Mouse (Mus musculus) midbrain, embryonic 10.5 days (tissue): ENCODE data around the gene Olfr488. TPM values are rescaled to one million over a fixed set of nuclear protein-coding genes. Genes with fewer than 3 reads are reported as not detected.
"Not testable (repeated sequence)": the region's sequence is repeated elsewhere in the genome, so short reads cannot be mapped to it uniquely, and the experiment has no call there.

Source experiments
- DNase-seq: peaks from one replicate; pipeline ENCODE4 v3.0.0-alpha.2; 2017; ENCODE audit warnings: low spot score
- H3K27ac ChIP-seq: fragments of 300-500 bp; sonication (generic); replicated peaks from 2 replicates; pipeline ENCODE4 v1.5.1; 2016; ENCODE audit warnings: mild to moderate bottlenecking
- H3K27me3 ChIP-seq: fragments of 300-500 bp; sonication (generic); 2 replicates; pipeline ENCODE4 v1.6.1; 2016; ENCODE audit warnings: low read depth, mild to moderate bottlenecking; ENCODE audit not compliant: poor library complexity, severe bottlenecking
- H3K36me3 ChIP-seq: fragments of 300-500 bp; sonication (generic); 2 replicates; pipeline ENCODE4 v1.6.1; 2016; ENCODE audit warnings: mild to moderate bottlenecking, moderate library complexity
- H3K4me1 ChIP-seq: fragments of 300-500 bp; sonication (generic); 2 replicates; pipeline ENCODE4 v1.6.1; 2016
- H3K4me3 ChIP-seq: fragments of 300-500 bp; sonication (generic); 2 replicates; pipeline ENCODE4 v1.5.1; 2016; ENCODE audit warnings: mild to moderate bottlenecking, moderate library complexity
- H3K9me3 ChIP-seq: fragments of 300-500 bp; sonication (generic); replicated peaks from 2 replicates; pipeline ENCODE4 v1.6.1; 2016; ENCODE audit warnings: mild to moderate bottlenecking
- WGBS: fragments of 180-500 bp; shearing (Covaris S2); methylation state at CpG from one replicate; pipeline ENCODE4 v1.1.7; 2016; 5-methylcytosine and 5-hydroxymethylcytosine counted together
- polyA plus RNA-seq: library from polyadenylated mRNA; unstranded; fragments of >200 nt; fragmentation: Nextera tagmentation; extraction: Ambion mirVana; gene quantifications from 2 replicates; pipeline ENCODE4 v1.2.1, GENCODE M21; 2016

Olfr488 gene
- not detected in 2 replicates for polyA plus RNA-seq

- no peaks in the 10 kb centered on the region for H3K9me3 ChIP-seq
- no peaks in the 10 kb centered on the region for H3K27me3 ChIP-seq
- no peaks in the 10 kb centered on the region for H3K4me1 ChIP-seq
- no peak within 1 kb of the TSS for H3K27ac ChIP-seq
- no peak within 1 kb of the TSS for H3K4me3 ChIP-seq
- no peak for DNase-seq
- H3K36me3 ChIP-seq: no peaks in the 10 kb centered on the region
Observed at GRCm38 (mm10) chr7:108258247-108258646, at the start of gene Olfr488. Gene Olfr488 (minus strand): TSS chr7:108258347.

GRCm38 (mm10) chr7:108288834-108289233, 30.7 kb upstream of the Olfr488 start, which contains the start of gene Olfr490:
Gene Olfr490 (minus strand): TSS chr7:108288934.
- no peaks in the 10 kb centered on the region for H3K27me3 ChIP-seq
- H3K4me1 ChIP-seq: no peaks in the 10 kb centered on the region
- no peak within 1 kb of the TSS for H3K27ac ChIP-seq
- H3K36me3 ChIP-seq: no peaks in the 10 kb centered on the region
- DNase-seq: no peak
- no peaks in the 10 kb centered on the region for H3K9me3 ChIP-seq
- H3K4me3 ChIP-seq: no peak within 1 kb of the TSS

- H3K36me3 ChIP-seq: no peaks in the 10 kb centered on the region
- no peak for DNase-seq
- no peak overlapping the region for H3K27ac ChIP-seq
- 79% methylated on average over 3 of the region's 3 CpGs for WGBS
- H3K9me3 ChIP-seq: no peaks in the 10 kb centered on the region
- H3K27me3 ChIP-seq: no peaks in the 10 kb centered on the region
- no peak overlapping the region for H3K4me3 ChIP-seq
- H3K4me1 ChIP-seq: no peaks in the 10 kb centered on the region
Observed at GRCm38 (mm10) chr7:108233551-108233950, 24.6 kb downstream of the Olfr488 start.

GRCm38 (mm10) chr7:108214536-108214935, 43.6 kb downstream of the Olfr488 start, which contains the start of gene Olfr487:
Gene Olfr487 (minus strand): TSS chr7:108214636.
- DNase-seq, H3K27me3 ChIP-seq, H3K4me3 ChIP-seq, H3K27ac ChIP-seq, H3K4me1 ChIP-seq, H3K36me3 ChIP-seq, H3K9me3 ChIP-seq: not testable (repeated sequence)

Other genes starting within 250 kb of the Olfr488 start
- gene Olfr478, start 224.4 kb downstream of the Olfr488 start, polyA plus RNA-seq: not detected in 2 replicates
- gene Olfr479, start 207.7 kb downstream of the Olfr488 start, polyA plus RNA-seq: not detected in 2 replicates
- gene Olfr480, start 191.0 kb downstream of the Olfr488 start, polyA plus RNA-seq: not detected in 2 replicates
- not detected in 2 replicates for gene Olfr481, start 178.5 kb downstream of the Olfr488 start, polyA plus RNA-seq
- gene Olfr482, start 160.8 kb downstream of the Olfr488 start, polyA plus RNA-seq: 0.05 TPM in 1 of 2 replicates, not detected in the other
- not detected in 2 replicates for gene Olfr483, start 157.5 kb downstream of the Olfr488 start, polyA plus RNA-seq
- gene Olfr484, start 130.9 kb downstream of the Olfr488 start, polyA plus RNA-seq: not detected in 2 replicates
- gene Olfr485, start 98.5 kb downstream of the Olfr488 start, polyA plus RNA-seq: not detected in 2 replicates
- not detected in 2 replicates for gene Olfr486, start 85.6 kb downstream of the Olfr488 start, polyA plus RNA-seq
- not detected in 2 replicates for gene Olfr487, start 43.7 kb downstream of the Olfr488 start, polyA plus RNA-seq
- not detected in 2 replicates for gene Olfr490, start 30.6 kb upstream of the Olfr488 start, polyA plus RNA-seq
- not detected in 2 replicates for gene Olfr491, start 55.1 kb upstream of the Olfr488 start, polyA plus RNA-seq
- gene Olfr492, start 65.3 kb upstream of the Olfr488 start, polyA plus RNA-seq: not detected in 2 replicates
- gene Olfr493, start 88.6 kb upstream of the Olfr488 start, polyA plus RNA-seq: not detected in 2 replicates
- gene Olfr494, start 107.0 kb upstream of the Olfr488 start, polyA plus RNA-seq: not detected in 2 replicates
- gene Olfr495, start 134.8 kb upstream of the Olfr488 start, polyA plus RNA-seq: not detected in 2 replicates
- gene Olfr497, start 162.1 kb upstream of the Olfr488 start, polyA plus RNA-seq: not detected in 2 replicates
- not detected in 2 replicates for gene Olfr498, start 207.0 kb upstream of the Olfr488 start, polyA plus RNA-seq